Mouse (Mus musculus) small intestine, adult 2 months (tissue): Measurements from ENCODE around the gene AI597479. TPM values are rescaled to one million over a fixed set of nuclear protein-coding genes. Genes with fewer than 3 reads are reported as not detected.
A peak's percentile ranks its signal among the peaks of the same experiment; 100 is the strongest.

Source experiments
- H3K27ac ChIP-seq: fragments of 200-500 bp; 2 replicates; pipeline ENCODE4 v1.5.1; 2012; ENCODE audit warnings: low read depth, low read length, control low read depth, inconsistent platforms; ENCODE audit not compliant: insufficient read depth
- H3K27me3 ChIP-seq: fragments of 200-500 bp; 2 replicates; pipeline ENCODE4 v1.6.1; 2012; ENCODE audit warnings: mild to moderate bottlenecking, moderate library complexity, low read length, inconsistent platforms; ENCODE audit not compliant: control insufficient read depth, insufficient read depth
- H3K36me3 ChIP-seq: fragments of 200-500 bp; 2 replicates; pipeline ENCODE4 v1.6.1; 2012; ENCODE audit warnings: mild to moderate bottlenecking, low read length, control low read depth, inconsistent platforms; ENCODE audit not compliant: control insufficient read depth, insufficient read depth
- H3K4me1 ChIP-seq: fragments of 200-500 bp; 2 replicates; pipeline ENCODE4 v1.6.1; 2012; ENCODE audit warnings: low read length, inconsistent platforms, mixed read lengths; ENCODE audit not compliant: control insufficient read depth, insufficient read depth, insufficient read length
- H3K4me3 ChIP-seq: fragments of 200-500 bp; 2 replicates; pipeline ENCODE4 v1.5.1; 2012; ENCODE audit warnings: low read depth, mild to moderate bottlenecking, control low read depth, inconsistent platforms, low read length, moderate library complexity
- CTCF ChIP-seq: fragments of 200-500 bp; IDR thresholded peaks from 2 replicates; pipeline ENCODE4 v1.5.1; 2012; ENCODE audit warnings: low read depth, mild to moderate bottlenecking, control low read depth, inconsistent platforms, low read length, moderate library complexity, mixed read lengths; ENCODE audit not compliant: insufficient replicate concordance, insufficient read length; ENCODE audit errors: extremely low read depth
- POLR2A ChIP-seq: fragments of 200-500 bp; IDR thresholded peaks from 2 replicates; pipeline ENCODE4 v1.6.1; 2012; ENCODE audit warnings: low read depth, mild to moderate bottlenecking, control low read depth, inconsistent platforms, low read length, moderate library complexity
- WGBS: fragments of 180-500 bp; shearing (Covaris S2); methylation state at CpG from one replicate; pipeline ENCODE4 v1.1.7; 2018; 5-methylcytosine and 5-hydroxymethylcytosine counted together
- polyA plus RNA-seq: library from polyadenylated mRNA; depleted of rRNA; stranded (reverse); fragments of >200 nt; gene quantifications from 2 replicates; pipeline ENCODE4 v1.2.3, GENCODE M21; 2012

The AI597479 gene
- polyA plus RNA-seq, 1 experiment = 1.6 TPM

GRCm38 (mm10) chr1:43137334-43137733 lies 38.8 kb downstream of the AI597479 start:
- Histone ChIP-seq H3K36me3 (peaks cover 29% of the 10 kb centered on the region), H3K4me1 (peaks cover 3% of the 10 kb centered on the region; the same call in 1 of the 2 replicates), H3K27ac (no peak overlapping the region), H3K4me3 (no peak overlapping the region), H3K27me3 (no peaks in the 10 kb centered on the region)
- TF ChIP-seq CTCF = no peak
- TF ChIP-seq POLR2A = no peak
- WGBS = 92% methylated on average over 5 of the region's 5 CpGs

- peaks cover 3% of the 10 kb centered on the region; the same call in 1 of the 2 replicates for H3K4me1 ChIP-seq
- WGBS = 79% methylated on average over 15 of the region's 15 CpGs
- H3K4me3 ChIP-seq = no peak overlapping the region
- TF ChIP-seq CTCF (peak; percentile 34; the same call in 1 of the 2 replicates), POLR2A (no peak)
- no peaks in the 10 kb centered on the region for H3K27me3 ChIP-seq
- no peak overlapping the region for H3K27ac ChIP-seq
- H3K36me3 ChIP-seq = peaks cover 29% of the 10 kb centered on the region
Measured at GRCm38 (mm10) chr1:43138268-43138812, 39.8 kb downstream of the AI597479 start.

GRCm38 (mm10) chr1:43139587-43140266 lies 41.2 kb downstream of the AI597479 start:
- peaks cover 5% of the 10 kb centered on the region; the same call in 1 of the 2 replicates for H3K4me1 ChIP-seq
- TF ChIP-seq POLR2A = no peak
- peak; percentile 98; the same call in 1 of the 2 replicates for TF ChIP-seq CTCF
- H3K4me3 ChIP-seq = no peak overlapping the region
- H3K27me3 ChIP-seq = no peaks in the 10 kb centered on the region
- peaks cover 33% of the 10 kb centered on the region for H3K36me3 ChIP-seq
- WGBS = 54% methylated on average over 8 of the region's 8 CpGs
- H3K27ac ChIP-seq = no peak overlapping the region

GRCm38 (mm10) chr1:43141555-43141961 lies 43.0 kb downstream of the AI597479 start:
- no peak overlapping the region for H3K27ac ChIP-seq
- no peaks in the 10 kb centered on the region for H3K27me3 ChIP-seq
- no peak overlapping the region for H3K4me3 ChIP-seq
- TF ChIP-seq CTCF (no peak), POLR2A (no peak)
- peaks cover 11% of the 10 kb centered on the region; the same call in 1 of the 2 replicates for H3K4me1 ChIP-seq
- peaks cover 25% of the 10 kb centered on the region for H3K36me3 ChIP-seq
- 40% methylated on average over 11 of the region's 11 CpGs for WGBS

GRCm38 (mm10) chr1:43142849-43143248 lies 44.3 kb downstream of the AI597479 start:
- Histone ChIP-seq H3K36me3 (peaks cover 19% of the 10 kb centered on the region), H3K27ac (no peak overlapping the region), H3K27me3 (no peaks in the 10 kb centered on the region), H3K4me3 (no peak overlapping the region), H3K4me1 (peaks cover 17% of the 10 kb centered on the region; the same call in 1 of the 2 replicates)
- WGBS = 79% methylated on average over 6 of the region's 6 CpGs
- TF ChIP-seq POLR2A = no peak
- no peak for TF ChIP-seq CTCF

- Histone ChIP-seq H3K4me1 (peaks cover 18% of the 10 kb centered on the region; the same call in 1 of the 2 replicates), H3K27ac (peak overlapping the region; percentile 29; the same call in 1 of the 2 replicates), H3K36me3 (peaks cover 19% of the 10 kb centered on the region), H3K27me3 (no peaks in the 10 kb centered on the region), H3K4me3 (no peak overlapping the region)
- TF ChIP-seq CTCF (peak; percentile 50; the same call in 1 of the 2 replicates), POLR2A (no peak)
- 68% methylated on average over 4 of the region's 4 CpGs for WGBS
Measured at GRCm38 (mm10) chr1:43143284-43143683, 44.8 kb downstream of the AI597479 start.

- H3K36me3 ChIP-seq = peaks cover 16% of the 10 kb centered on the region
- no peak overlapping the region for H3K4me3 ChIP-seq
- no peak for TF ChIP-seq CTCF
- no peak for TF ChIP-seq POLR2A
- H3K27ac ChIP-seq = peak overlapping the region; percentile 29; the same call in 1 of the 2 replicates
- no peaks in the 10 kb centered on the region for H3K27me3 ChIP-seq
- 82% methylated on average over 4 of the region's 4 CpGs for WGBS
- peaks cover 19% of the 10 kb centered on the region; the same call in 1 of the 2 replicates for H3K4me1 ChIP-seq
Measured at GRCm38 (mm10) chr1:43143791-43144190, 45.3 kb downstream of the AI597479 start.
